Mouse (Mus musculus): ENCODE measurements around the gene Rab38. TPM values are rescaled to one million over a fixed set of nuclear protein-coding genes. Genes with fewer than 3 reads are reported as not detected.

Gene Rab38
- polyA plus RNA-seq, 1 experiment, result 8.9 TPM

DNA sequence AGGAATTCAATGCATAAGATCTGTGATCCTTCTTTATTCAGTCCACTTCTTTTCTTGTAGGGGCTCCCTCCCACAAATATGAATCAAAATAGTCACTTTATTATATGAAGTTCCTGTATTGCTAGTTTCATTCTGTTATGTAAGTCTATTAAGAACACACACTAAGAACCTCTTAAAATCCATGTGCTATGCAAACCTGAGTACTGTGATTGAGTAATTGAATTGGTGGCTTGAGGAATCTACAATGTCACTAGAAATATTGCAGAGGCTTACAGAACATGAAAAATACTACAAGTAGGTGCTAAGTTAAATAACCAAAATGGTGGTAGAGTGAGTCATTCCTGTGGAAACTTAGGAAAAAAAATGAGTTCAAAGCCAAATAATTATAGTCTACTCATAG lies 10.2 kb downstream of the Rab38 start:
- Histone ChIP-seq H3K27ac (ENCODE audit: insufficient read depth, low read length) (no peak overlapping the region), H3K4me1 (ENCODE audit: control insufficient read depth, insufficient read depth, low read length) (no peaks in the 10 kb centered on the region), H3K4me3 (ENCODE audit: insufficient read depth, low read length) (no peak overlapping the region)
- TF ChIP-seq POLR2A (IDR thresholded peaks at IDR 0.05; ENCODE audit: low read depth, low read length) (no peak), CTCF (IDR thresholded peaks at IDR 0.05; ENCODE audit: borderline replicate concordance, insufficient read depth, low read length) (no peak)

DNA sequence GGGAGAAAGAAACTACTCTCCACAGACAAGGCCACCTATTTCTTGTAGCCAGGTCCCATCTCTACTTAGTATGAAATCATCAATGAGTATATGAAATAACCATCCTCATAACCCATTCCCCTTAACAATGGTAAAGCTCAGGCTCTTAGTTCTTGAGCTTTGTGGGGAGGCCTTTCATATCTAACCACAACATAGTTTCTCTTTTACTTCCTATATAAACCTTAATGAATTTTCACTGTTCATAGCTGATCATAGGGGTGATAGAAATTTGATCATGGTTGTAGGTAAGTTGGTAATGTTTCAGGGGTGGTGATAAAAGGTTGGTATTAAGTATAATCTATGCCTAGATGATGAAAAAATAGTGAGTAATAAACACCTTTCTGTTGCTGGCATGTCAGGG lies 12.6 kb downstream of the Rab38 start:
- no peak for TF ChIP-seq POLR2A (IDR thresholded peaks at IDR 0.05; ENCODE audit: low read depth, low read length)
- no peak for TF ChIP-seq CTCF (IDR thresholded peaks at IDR 0.05; ENCODE audit: borderline replicate concordance, insufficient read depth, low read length)
- Histone ChIP-seq H3K4me1 (ENCODE audit: control insufficient read depth, insufficient read depth, low read length) (no peaks in the 10 kb centered on the region), H3K27ac (ENCODE audit: insufficient read depth, low read length) (no peak overlapping the region), H3K4me3 (ENCODE audit: insufficient read depth, low read length) (no peak overlapping the region)

DNA sequence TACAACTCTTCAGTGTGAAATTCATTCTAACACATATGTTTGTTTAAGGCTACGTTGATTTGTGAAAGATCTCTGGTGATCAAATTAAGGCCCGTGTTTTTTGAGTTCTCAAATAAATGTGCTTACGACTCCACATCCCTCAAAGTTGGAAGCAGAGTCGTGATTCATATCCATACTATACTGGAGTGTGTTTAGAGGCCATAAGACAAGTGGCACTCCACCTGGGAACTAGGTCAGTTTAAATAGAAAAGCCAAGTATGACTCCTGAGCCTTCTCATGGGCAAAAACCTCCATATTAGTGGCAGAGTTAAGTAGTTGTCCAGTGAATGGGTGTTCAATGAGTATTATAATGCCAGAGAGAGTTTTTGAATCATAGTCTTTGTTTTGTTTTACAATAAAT lies 13.4 kb downstream of the Rab38 start:
- TF ChIP-seq CTCF (IDR thresholded peaks at IDR 0.05; ENCODE audit: borderline replicate concordance, insufficient read depth, low read length) (no peak), POLR2A (IDR thresholded peaks at IDR 0.05; ENCODE audit: low read depth, low read length) (no peak)
- no peaks in the 10 kb centered on the region for H3K4me1 ChIP-seq (ENCODE audit: control insufficient read depth, insufficient read depth, low read length)
- H3K27ac ChIP-seq (ENCODE audit: insufficient read depth, low read length), result no peak overlapping the region
- no peak overlapping the region for H3K4me3 ChIP-seq (ENCODE audit: insufficient read depth, low read length)

DNA sequence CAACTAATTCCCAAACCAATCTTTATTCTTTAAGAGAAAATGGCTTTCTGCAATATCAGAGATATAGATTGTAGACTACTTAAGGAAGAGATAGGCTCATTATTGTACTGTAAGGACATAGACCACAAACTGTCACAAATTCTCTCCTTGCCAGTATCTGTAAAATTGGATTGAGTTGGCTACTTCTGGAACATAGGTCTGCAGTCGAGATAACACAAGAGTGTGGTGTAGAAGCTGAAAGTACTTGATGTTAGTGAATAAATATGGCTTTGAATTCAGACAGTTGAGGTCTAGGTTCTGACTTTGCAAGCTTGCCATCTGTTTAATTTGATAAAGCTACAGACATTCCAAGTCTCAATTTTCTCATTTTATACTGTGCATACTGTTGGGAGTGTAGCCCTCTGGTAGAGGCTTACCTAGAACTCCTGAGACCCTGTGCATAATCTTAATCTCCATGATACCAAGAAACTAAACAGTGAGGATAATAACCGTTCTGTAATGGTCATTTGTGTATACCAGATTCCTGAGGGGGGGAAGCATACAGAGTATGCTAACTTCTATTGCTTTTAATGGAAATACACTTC lies 15.3 kb downstream of the Rab38 start:
- no peak for TF ChIP-seq CTCF (IDR thresholded peaks at IDR 0.05; ENCODE audit: borderline replicate concordance, insufficient read depth, low read length)
- no peak for TF ChIP-seq POLR2A (IDR thresholded peaks at IDR 0.05; ENCODE audit: low read depth, low read length)
- H3K4me3 ChIP-seq (ENCODE audit: insufficient read depth, low read length), result no peak overlapping the region
- H3K4me1 ChIP-seq (ENCODE audit: control insufficient read depth, insufficient read depth, low read length), result no peaks in the 10 kb centered on the region
- H3K27ac ChIP-seq (ENCODE audit: insufficient read depth, low read length), result no peak overlapping the region

DNA sequence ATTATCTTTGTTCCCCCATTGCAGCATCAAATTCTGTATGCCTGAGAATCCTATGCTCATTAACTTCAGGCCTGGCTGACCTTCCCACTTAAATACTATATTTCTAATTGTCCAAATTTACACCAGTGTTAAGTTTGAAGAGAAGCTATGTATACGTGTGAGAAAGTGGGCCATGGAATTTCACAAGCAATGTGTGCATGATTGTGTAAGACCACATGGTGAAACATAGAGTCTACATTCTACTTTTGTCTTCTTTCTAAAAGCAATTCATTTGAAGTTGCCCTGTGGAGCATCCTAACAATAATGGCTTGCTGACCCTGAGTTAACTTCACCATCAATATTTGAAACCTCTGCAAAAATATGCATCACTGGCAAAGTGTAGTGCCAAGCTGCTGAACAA lies 23.2 kb downstream of the Rab38 start:
- H3K4me3 ChIP-seq (ENCODE audit: insufficient read depth, low read length), result no peak overlapping the region
- H3K27ac ChIP-seq (ENCODE audit: insufficient read depth, low read length), result no peak overlapping the region
- no peaks in the 10 kb centered on the region for H3K4me1 ChIP-seq (ENCODE audit: control insufficient read depth, insufficient read depth, low read length)
- TF ChIP-seq CTCF (IDR thresholded peaks at IDR 0.05; ENCODE audit: borderline replicate concordance, insufficient read depth, low read length), result no peak
- TF ChIP-seq POLR2A (IDR thresholded peaks at IDR 0.05; ENCODE audit: low read depth, low read length), result no peak

DNA sequence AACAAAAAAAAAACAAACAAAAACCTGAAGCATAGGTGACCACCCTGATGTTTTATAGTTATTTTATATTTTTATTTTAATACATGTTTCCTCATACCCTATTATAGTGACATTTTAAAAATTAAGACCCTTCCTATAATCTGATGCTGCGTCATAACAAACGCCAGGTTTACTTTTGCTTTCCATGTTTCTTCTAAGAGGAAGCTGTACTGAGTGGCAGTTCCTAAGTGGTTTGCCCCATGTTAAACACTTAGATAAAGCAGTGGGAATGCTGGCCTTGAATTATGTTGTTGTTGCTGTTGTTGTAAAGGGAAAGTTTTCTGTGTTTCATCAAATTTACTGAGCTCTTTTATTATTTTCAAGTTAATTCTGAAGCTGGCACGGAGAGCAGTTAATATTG lies 27.8 kb downstream of the Rab38 start:
- Histone ChIP-seq H3K4me3 (ENCODE audit: insufficient read depth, low read length) (no peak overlapping the region), H3K4me1 (ENCODE audit: control insufficient read depth, insufficient read depth, low read length) (no peaks in the 10 kb centered on the region), H3K27ac (ENCODE audit: insufficient read depth, low read length) (no peak overlapping the region)
- TF ChIP-seq POLR2A (IDR thresholded peaks at IDR 0.05; ENCODE audit: low read depth, low read length) (no peak), CTCF (IDR thresholded peaks at IDR 0.05; ENCODE audit: borderline replicate concordance, insufficient read depth, low read length) (no peak)

DNA sequence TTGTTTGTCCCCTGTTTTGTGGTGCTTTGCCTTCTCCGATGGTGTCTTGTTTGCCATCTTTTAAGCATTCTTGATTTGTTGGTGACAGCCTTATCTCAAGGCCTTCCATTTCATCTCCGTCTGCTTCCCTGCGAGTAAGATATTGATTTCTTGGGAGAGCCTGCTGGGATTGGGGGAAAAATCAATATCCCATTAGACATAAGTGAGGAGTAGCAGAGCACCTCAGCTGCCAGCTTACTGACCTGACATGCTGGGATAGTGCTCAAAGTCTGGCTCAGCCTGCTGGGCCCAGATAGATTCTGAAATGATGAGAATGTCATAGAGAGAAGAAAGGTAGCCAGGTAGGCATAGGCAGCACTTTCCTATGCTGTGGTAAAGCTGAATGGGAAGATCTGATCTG lies 37.7 kb downstream of the Rab38 start:
- Histone ChIP-seq H3K4me3 (ENCODE audit: insufficient read depth, low read length) (no peak overlapping the region), H3K27ac (ENCODE audit: insufficient read depth, low read length) (no peak overlapping the region), H3K4me1 (ENCODE audit: control insufficient read depth, insufficient read depth, low read length) (peaks cover 3% of the 10 kb centered on the region; the same call in 1 of the 2 replicates)
- no peak for TF ChIP-seq POLR2A (IDR thresholded peaks at IDR 0.05; ENCODE audit: low read depth, low read length)

DNA sequence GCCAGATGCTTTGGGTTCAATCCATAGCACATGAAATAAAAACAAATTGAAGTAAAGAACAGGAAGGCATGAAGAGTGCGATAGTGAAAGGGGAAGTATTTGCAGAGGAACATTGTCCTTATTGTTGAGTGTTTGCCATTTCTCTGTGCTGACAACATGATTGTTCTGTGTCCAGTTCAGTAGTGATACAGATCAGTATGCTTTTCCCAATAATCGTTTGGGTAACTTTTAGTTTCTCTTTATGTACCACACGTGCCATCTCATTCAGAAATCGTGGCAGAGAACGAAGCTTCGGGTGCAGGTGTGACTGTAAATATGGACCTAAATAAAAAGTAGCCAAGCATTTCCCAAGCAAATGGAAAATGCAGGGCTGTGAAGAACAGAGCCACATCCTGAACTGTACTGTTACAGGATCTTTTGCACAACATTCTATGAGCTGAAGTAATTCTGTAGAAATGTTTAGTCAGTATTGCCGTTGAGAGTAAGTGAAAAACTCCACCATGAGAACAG lies 52.1 kb downstream of the Rab38 start:
- H3K4me1 ChIP-seq (ENCODE audit: control insufficient read depth, insufficient read depth, low read length), result no peaks in the 10 kb centered on the region
- no peak overlapping the region for H3K27ac ChIP-seq (ENCODE audit: insufficient read depth, low read length)
- H3K4me3 ChIP-seq (ENCODE audit: insufficient read depth, low read length), result no peak overlapping the region
- TF ChIP-seq CTCF (IDR thresholded peaks at IDR 0.05; ENCODE audit: borderline replicate concordance, insufficient read depth, low read length), result no peak
- TF ChIP-seq POLR2A (IDR thresholded peaks at IDR 0.05; ENCODE audit: low read depth, low read length), result no peak

DNA sequence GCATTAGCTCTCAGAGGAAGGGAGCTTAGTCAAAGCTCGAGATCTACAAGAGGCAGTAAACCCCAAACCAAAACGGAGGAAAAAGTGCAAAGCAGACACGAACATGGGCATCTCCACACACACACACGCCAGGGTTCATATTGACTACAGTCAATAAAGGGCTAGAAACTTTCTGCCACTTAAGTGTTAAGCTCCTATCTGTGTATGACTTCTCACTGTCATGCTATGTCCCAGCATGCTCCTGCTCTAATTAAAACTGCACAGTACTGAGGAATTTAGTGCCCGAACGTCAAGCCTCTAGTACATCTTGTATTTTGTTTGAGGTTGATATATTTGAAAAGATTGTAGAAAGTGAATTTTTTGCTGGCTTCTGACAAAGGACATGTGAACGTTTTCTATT lies 52.6 kb downstream of the Rab38 start:
- Histone ChIP-seq H3K27ac (ENCODE audit: insufficient read depth, low read length) (no peak overlapping the region), H3K4me1 (ENCODE audit: control insufficient read depth, insufficient read depth, low read length) (no peaks in the 10 kb centered on the region), H3K4me3 (ENCODE audit: insufficient read depth, low read length) (no peak overlapping the region)
- TF ChIP-seq POLR2A (IDR thresholded peaks at IDR 0.05; ENCODE audit: low read depth, low read length) (no peak), CTCF (IDR thresholded peaks at IDR 0.05; ENCODE audit: borderline replicate concordance, insufficient read depth, low read length) (no peak)

DNA sequence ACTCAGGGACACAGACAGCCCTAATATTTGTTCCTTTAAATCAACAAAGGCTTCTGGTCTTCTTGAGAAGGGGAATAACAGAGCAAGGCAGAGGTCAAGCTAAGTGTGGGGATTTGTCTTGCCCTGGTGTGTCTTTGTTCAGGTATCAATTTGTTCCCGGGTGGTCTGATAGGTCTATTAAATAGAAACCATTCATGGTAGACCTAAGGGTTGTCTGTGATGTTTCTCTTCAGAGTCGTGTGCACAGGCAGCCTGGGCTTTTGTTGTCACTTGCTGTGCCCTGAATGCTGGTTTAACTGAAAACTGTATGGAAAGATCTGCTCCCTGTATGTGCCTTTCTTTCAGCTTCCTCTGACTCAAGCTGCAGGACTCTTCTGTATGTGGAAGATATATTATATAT lies 60.9 kb downstream of the Rab38 start:
- Histone ChIP-seq H3K27ac (ENCODE audit: insufficient read depth, low read length) (no peak overlapping the region), H3K4me1 (ENCODE audit: control insufficient read depth, insufficient read depth, low read length) (no peaks in the 10 kb centered on the region)

More for the DNA sequence above, 60.9 kb downstream of the Rab38 start:
- no peak overlapping the region for H3K4me3 ChIP-seq (ENCODE audit: insufficient read depth, low read length)
- TF ChIP-seq CTCF (IDR thresholded peaks at IDR 0.05; ENCODE audit: borderline replicate concordance, insufficient read depth, low read length), result no peak
- no peak for TF ChIP-seq POLR2A (IDR thresholded peaks at IDR 0.05; ENCODE audit: low read depth, low read length)

All from embryonic fibroblast, embryonic 13.5 days (primary cell).